Mouse (Mus musculus) heart, adult 18-20 months (tissue): ENCODE data around the gene Rrp1. TPM values are rescaled to one million over a fixed set of nuclear protein-coding genes. Genes with fewer than 3 reads are reported as not detected.

Experiments
- DNase-seq, 2 experiments: peaks; one replicate each; pipeline ENCODE4 v3.0.0; 2021 to 2022; ENCODE audit warnings: mixed read lengths in 1 of 2
- long read RNA-seq, 2 experiments: library from polyadenylated mRNA; stranded (forward); transcript quantifications; one replicate each; pipeline ENCODE4 v2.0.0; 2021
- total RNA-seq, 2 experiments: library from RNA; stranded (reverse); gene quantifications; 2 replicates each; pipeline ENCODE4 v1.2.3; 2021

Rrp1 gene
- total RNA-seq = 10 to 100 TPM; 90.5 to 94.6 TPM
- long read RNA-seq, experiment 1, partial matches to known transcripts = 10 of 15 reads
- long read RNA-seq, experiment 1, other reads (novel, unspliced or antisense) = 5 of 15 reads
- long read RNA-seq, experiment 2, partial matches to known transcripts = 10 of 13 reads
- long read RNA-seq, experiment 2, other reads (novel, unspliced or antisense) = 3 of 13 reads

GRCm38 (mm10) chr10:78412319-78413151 is at the start of gene Rrp1:
Rrp1 (minus strand) TSS chr10:78413043.
- DNase-seq = peak; percentile 93 to 95

- no peak for DNase-seq
Observed at GRCm38 (mm10) chr10:78461767-78462166, 48.9 kb upstream of the Rrp1 start.

- DNase-seq = peak; percentile 31 to 46
Observed at GRCm38 (mm10) chr10:78460463-78460862, 47.6 kb upstream of the Rrp1 start.

- peak; percentile 56 to 64 for DNase-seq
Observed at GRCm38 (mm10) chr10:78458348-78459111, 45.7 kb upstream of the Rrp1 start.

GRCm38 (mm10) chr10:78457495-78458347 is 44.9 kb upstream of the Rrp1 start:
- peak; percentile 78 to 81 for DNase-seq

DNA sequence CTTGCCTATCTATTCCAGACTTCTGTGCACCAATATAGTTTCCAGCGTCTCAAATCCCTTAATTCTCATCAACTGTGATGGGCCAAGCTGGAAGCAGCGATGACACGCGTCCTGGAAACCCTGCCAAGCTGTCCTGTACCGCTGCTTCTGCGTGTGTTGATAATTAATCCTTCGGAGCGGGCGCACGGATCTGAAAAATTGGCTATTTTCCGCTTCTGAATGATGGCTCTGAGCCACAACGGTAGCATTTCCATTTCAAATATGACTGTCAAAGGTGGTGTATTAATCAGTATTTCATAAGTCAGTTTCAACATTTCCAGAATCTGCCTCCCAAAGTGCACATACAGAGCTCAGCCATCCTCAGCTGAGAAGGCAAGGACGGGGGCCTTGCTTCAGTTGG is 43.9 kb upstream of the Rrp1 start:
- no peak for DNase-seq

GRCm38 (mm10) chr10:78452641-78453040 is 39.8 kb upstream of the Rrp1 start:
- no peak for DNase-seq

DNA sequence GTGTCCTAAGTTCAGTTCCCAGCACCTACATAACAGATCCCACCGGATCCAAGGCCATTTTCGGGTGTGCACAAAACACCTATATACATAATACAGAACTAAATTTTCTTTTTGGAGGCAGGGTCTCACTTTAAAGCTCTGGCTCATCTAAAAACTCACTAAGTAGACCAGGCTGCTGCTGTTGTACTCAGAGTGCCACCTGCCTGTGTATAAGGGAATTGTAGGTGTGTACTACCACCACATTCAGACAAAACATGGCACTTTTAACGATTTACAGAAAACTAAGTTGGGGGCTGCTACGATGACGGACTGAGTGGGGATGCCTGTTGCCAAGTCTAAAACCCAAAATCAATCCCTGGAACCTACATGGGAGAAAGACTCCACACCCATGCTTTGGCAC is 37.9 kb upstream of the Rrp1 start:
- DNase-seq = no peak

- no peak for DNase-seq
Observed at GRCm38 (mm10) chr10:78447396-78447795, 34.6 kb upstream of the Rrp1 start.

GRCm38 (mm10) chr10:78446195-78446594 is 33.4 kb upstream of the Rrp1 start:
- DNase-seq = no peak

DNA sequence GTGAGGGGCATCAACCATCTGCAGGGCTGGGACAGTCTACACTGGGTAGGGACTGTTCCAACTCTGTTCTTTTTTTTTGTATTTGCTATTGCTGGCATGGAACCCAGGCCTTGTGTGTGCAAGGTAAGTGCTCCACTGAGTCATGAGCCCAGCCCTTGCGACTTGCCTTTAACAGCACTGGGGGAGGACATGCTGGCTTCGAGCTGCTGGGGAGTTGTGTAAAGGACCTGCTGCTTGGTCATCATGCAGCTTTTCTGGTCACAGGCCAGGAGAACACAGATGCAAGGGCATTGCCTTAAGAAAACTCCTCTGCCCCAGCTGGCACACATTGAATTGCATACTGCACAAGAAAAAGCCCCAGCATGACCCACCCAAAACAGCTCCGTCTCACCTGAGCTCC is 29.4 kb upstream of the Rrp1 start:
- DNase-seq = no peak

- no peak for DNase-seq
Observed at GRCm38 (mm10) chr10:78441606-78442005, 28.8 kb upstream of the Rrp1 start.

DNA sequence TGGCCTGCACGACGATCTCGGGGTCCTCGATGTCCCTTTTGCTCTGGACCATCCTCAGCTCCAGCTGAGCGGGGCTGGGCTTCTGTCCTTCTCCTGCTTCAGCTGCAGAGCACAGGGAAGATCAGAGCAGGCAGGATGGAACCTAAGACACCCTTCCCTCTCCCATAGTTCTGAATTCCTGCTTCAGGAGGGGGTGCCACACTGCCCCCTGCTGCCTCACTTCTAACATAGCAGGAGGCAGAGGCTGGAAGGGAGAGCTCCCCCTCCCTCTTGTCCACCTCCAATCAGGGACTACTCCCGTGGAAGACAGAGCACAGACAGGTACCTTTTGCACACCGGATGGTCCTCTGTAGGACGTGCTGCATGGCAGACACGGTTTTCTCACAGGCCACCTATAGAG is 28.0 kb upstream of the Rrp1 start:
- DNase-seq = peak in 1 of 2 experiments; percentile 35

GRCm38 (mm10) chr10:78439990-78440389 is 27.1 kb upstream of the Rrp1 start:
- peak; percentile 23 to 60 for DNase-seq

DNA sequence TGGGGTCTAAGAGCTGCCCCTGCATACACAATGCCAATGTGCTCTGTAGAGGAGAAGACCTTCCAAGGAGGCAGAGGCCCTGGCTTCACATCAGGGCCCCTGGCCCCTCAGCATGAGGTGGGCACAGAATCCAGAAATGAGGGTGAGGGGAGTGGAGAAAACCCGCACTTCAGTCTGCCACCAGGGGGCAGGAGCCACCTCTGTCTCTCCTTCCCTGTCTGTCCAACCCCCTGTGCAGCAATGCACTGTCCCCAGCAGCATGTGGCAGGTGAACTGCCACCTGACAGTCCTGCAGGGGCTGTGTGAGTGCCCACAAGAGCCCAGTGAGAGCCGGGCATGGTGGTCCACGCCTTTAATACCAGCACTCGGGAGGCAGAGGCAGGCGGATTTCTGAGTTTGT is 26.7 kb upstream of the Rrp1 start:
- peak in 1 of 2 experiments; percentile 32 for DNase-seq

DNA sequence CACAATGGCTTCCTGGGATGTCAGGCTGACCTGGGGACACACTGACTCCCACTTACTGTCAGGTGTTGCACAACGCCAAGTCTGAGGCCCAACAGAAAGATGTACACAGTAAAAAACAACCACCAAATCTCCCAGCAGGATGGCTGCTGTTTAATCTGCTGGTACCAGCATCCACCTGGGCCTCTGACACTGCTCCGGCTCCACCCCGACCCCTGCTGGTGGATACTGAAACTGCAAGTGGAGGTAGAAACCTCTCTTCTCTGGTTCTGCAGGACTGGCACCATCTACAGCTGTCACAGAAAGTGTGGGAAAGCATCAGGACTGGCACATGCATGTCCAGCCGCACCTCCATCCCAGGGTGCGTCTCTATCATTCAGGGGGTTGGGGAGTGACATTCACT is 25.3 kb upstream of the Rrp1 start:
- peak; percentile 60 to 90 for DNase-seq

- DNase-seq = no peak
Observed at GRCm38 (mm10) chr10:78432853-78433252, 20.0 kb upstream of the Rrp1 start.

DNA sequence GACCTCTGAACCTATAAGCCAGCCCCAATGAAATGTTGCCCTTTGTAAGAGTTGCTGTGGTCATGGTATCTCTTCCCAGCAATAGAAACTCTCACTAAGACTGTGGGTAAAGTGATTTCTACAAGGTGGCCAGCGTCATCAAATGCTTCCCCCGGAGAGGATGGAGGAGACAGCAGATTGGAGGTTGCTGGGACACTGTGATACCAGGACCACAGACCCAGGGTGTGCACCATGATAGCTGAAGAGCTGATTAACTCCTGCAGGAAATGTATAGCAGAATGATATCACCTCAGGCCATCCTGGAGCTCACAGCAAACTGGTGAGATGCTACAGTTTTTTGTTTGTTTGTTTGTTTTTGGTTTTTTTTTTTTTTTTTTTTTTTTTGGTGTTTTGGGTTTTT is 16.9 kb upstream of the Rrp1 start:
- DNase-seq = no peak

GRCm38 (mm10) chr10:78429180-78429579 is 16.3 kb upstream of the Rrp1 start:
- no peak for DNase-seq

DNA sequence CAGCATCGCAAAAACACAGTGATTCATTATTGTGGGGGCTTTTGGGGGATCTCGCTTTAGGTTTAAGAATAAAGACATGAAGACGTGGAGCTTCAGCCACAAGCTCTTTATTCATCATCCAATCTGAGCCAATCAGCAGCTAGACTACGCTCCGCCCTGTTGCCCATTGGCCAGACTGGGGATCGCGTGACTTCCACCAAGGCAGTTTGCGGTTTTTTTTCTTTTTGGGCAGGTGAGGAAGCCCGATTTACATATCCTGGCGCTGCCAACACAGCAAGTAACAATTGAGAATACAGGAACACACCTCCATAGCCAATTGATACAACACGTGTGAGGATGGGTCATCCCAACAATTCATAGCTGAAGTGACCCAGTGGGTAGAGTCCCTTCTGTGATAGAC is 15.2 kb upstream of the Rrp1 start:
- DNase-seq = no peak

DNA sequence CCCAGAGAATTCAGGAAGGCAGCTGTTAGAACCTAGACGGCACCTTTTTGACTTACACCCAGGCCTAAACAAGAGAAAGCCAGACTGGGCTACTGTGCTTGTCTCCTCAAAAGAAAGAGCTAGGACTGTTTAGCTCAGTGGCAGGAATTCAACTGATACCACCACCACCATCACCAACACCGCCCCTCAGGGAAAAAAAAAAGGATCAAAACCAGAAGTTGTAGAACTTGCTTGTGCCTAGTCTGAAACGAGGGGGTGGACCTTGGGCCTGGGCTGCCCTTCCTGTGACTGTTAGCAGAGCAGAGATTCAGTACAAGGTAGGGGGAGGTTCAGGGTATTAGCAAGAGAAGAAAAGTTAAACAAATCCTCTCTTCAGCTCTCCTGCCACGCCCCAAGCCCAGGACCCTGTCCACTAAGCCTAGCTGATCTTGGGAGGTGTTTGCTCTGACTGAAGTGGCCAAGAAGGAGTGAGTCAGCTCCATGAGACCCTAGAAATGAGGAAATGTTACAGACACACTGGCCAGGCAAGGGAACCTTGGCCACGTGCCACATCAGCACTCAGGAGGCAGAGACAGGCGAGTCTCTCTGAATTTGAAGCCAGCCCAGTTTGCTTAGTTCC is 13.4 kb upstream of the Rrp1 start:
- peak; percentile 34 to 47 for DNase-seq
